Mouse (Mus musculus): ENCODE results near the gene Slc10a1. TPM values are rescaled to one million over a fixed set of nuclear protein-coding genes. Genes with fewer than 3 reads are reported as not detected.
"Not testable (repeated sequence)": the region's sequence is repeated elsewhere in the genome, so short reads cannot be mapped to it uniquely, and the experiment has no call there.

The Slc10a1 gene
- total and polyA plus RNA-seq, 2 experiments from 2014 or later, result not detected

GRCm38 (mm10) chr12:80948202-80948601, 20.3 kb downstream of the Slc10a1 start:
- no peak overlapping the region for H3K27ac ChIP-seq (ENCODE audit: low read depth, low read length)
- H3K9me3 ChIP-seq (ENCODE audit: low read length), result no peaks in the 10 kb centered on the region
- ATAC-seq (no peak), DNase-seq (no peak)
- no peaks in the 10 kb centered on the region for H3K27me3 ChIP-seq (ENCODE audit: insufficient read depth, low read length)
- H3K36me3 ChIP-seq (ENCODE audit: insufficient read depth), result peaks cover 47% of the 10 kb centered on the region
- TF ChIP-seq CTCF (IDR thresholded peaks at IDR 0.05; ENCODE audit: low read depth), result no peak
- no peaks in the 10 kb centered on the region for H3K4me1 ChIP-seq (ENCODE audit: insufficient read depth)
- no peak overlapping the region for H3K9ac ChIP-seq
- no peak overlapping the region for H3K4me3 ChIP-seq (ENCODE audit: low read depth, low read length)
- 94% methylated on average over 18 of the region's 18 CpGs for WGBS
- no peak overlapping the region for H3K4me2 ChIP-seq (ENCODE audit: low read depth)

- no peaks in the 10 kb centered on the region for H3K4me1 ChIP-seq (ENCODE audit: insufficient read depth)
- H3K27ac ChIP-seq (ENCODE audit: low read depth, low read length), result peak overlapping the region; percentile 99
- no peak for TF ChIP-seq CTCF (IDR thresholded peaks at IDR 0.05; ENCODE audit: low read depth)
- peak overlapping the region; percentile 98 for H3K9ac ChIP-seq
- ATAC-seq (peak; percentile 97), DNase-seq (peak; percentile 98)
- H3K9me3 ChIP-seq (ENCODE audit: low read length), result no peaks in the 10 kb centered on the region
- H3K27me3 ChIP-seq (ENCODE audit: insufficient read depth, low read length), result no peaks in the 10 kb centered on the region
- H3K4me2 ChIP-seq (ENCODE audit: low read depth), result peak overlapping the region; percentile 65
- H3K4me3 ChIP-seq (ENCODE audit: low read depth, low read length), result peak overlapping the region; percentile 100
- peaks cover 30% of the 10 kb centered on the region for H3K36me3 ChIP-seq (ENCODE audit: insufficient read depth)
- WGBS, result under 1% methylated on average over 47 of the region's 47 CpGs
These were observed 22.5 kb downstream of the Slc10a1 start for GRCm38 (mm10) chr12:80945996-80946355.

- peak within 1 kb of the TSS; percentile 65 for H3K4me2 ChIP-seq (ENCODE audit: low read depth)
- DNase-seq (peak; percentile 99), ATAC-seq (peak; percentile 91)
- no peaks in the 10 kb centered on the region for H3K9me3 ChIP-seq (ENCODE audit: low read length)
- peak within 1 kb of the TSS; percentile 98 for H3K9ac ChIP-seq
- WGBS, result under 1% methylated on average over 57 of the region's 57 CpGs
- no peaks in the 10 kb centered on the region for H3K4me1 ChIP-seq (ENCODE audit: insufficient read depth)
- peak within 1 kb of the TSS; percentile 99 for H3K27ac ChIP-seq (ENCODE audit: low read depth, low read length)
- H3K36me3 ChIP-seq (ENCODE audit: insufficient read depth), result peaks cover 25% of the 10 kb centered on the region
- TF ChIP-seq CTCF (IDR thresholded peaks at IDR 0.05; ENCODE audit: low read depth), result peak; percentile 67
- H3K27me3 ChIP-seq (ENCODE audit: insufficient read depth, low read length), result no peaks in the 10 kb centered on the region
- peak within 1 kb of the TSS; percentile 100 for H3K4me3 ChIP-seq (ENCODE audit: low read depth, low read length)
These were observed 23.0 kb downstream of the Slc10a1 start, which contains the start of gene Srsf5 for GRCm38 (mm10) chr12:80945334-80945995. Srsf5 (plus strand) TSS chr12:80945504.

GRCm38 (mm10) chr12:80944963-80945333, 23.6 kb downstream of the Slc10a1 start:
- Histone ChIP-seq H3K36me3 (ENCODE audit: insufficient read depth) (peaks cover 24% of the 10 kb centered on the region), H3K4me3 (ENCODE audit: low read depth, low read length) (peak overlapping the region; percentile 100), H3K9ac (peak overlapping the region; percentile 98), H3K27ac (ENCODE audit: low read depth, low read length) (peak overlapping the region; percentile 99; the same call in 1 of the 2 replicates), H3K4me2 (ENCODE audit: low read depth) (peak overlapping the region; percentile 42)
- not testable (repeated sequence) for DNase-seq; H3K4me1 ChIP-seq (ENCODE audit: insufficient read depth); H3K9me3 ChIP-seq (ENCODE audit: low read length); H3K27me3 ChIP-seq (ENCODE audit: insufficient read depth, low read length)
- under 1% methylated on average over 9 of the region's 9 CpGs for WGBS
- ATAC-seq, result peak; percentile 15; the same call in 1 of the 2 replicates

- TF ChIP-seq CTCF (IDR thresholded peaks at IDR 0.05; ENCODE audit: low read depth), result no peak
- no peak for ATAC-seq
These were observed 24.3 kb downstream of the Slc10a1 start for GRCm38 (mm10) chr12:80944204-80944603.

GRCm38 (mm10) chr12:80943395-80943794, 25.1 kb downstream of the Slc10a1 start:
- no peak for TF ChIP-seq CTCF (IDR thresholded peaks at IDR 0.05; ENCODE audit: low read depth)
- no peak overlapping the region for H3K9ac ChIP-seq
- H3K36me3 ChIP-seq (ENCODE audit: insufficient read depth), result peaks cover 12% of the 10 kb centered on the region
- H3K27ac ChIP-seq (ENCODE audit: low read depth, low read length), result no peak overlapping the region
- H3K4me3 ChIP-seq (ENCODE audit: low read depth, low read length), result no peak overlapping the region
- ATAC-seq (no peak), DNase-seq (no peak)
- H3K4me1 ChIP-seq (ENCODE audit: insufficient read depth), result no peaks in the 10 kb centered on the region
- no peaks in the 10 kb centered on the region for H3K9me3 ChIP-seq (ENCODE audit: low read length)
- 86% methylated on average over 3 of the region's 3 CpGs for WGBS
- no peak overlapping the region for H3K4me2 ChIP-seq (ENCODE audit: low read depth)
- H3K27me3 ChIP-seq (ENCODE audit: insufficient read depth, low read length), result no peaks in the 10 kb centered on the region

More at GRCm38 (mm10) chr12:80944204-80944603, 24.3 kb downstream of the Slc10a1 start:
- Histone ChIP-seq H3K27me3 (ENCODE audit: insufficient read depth, low read length) (no peaks in the 10 kb centered on the region), H3K4me3 (ENCODE audit: low read depth, low read length) (no peak overlapping the region), H3K4me2 (ENCODE audit: low read depth) (no peak overlapping the region), H3K36me3 (ENCODE audit: insufficient read depth) (peaks cover 18% of the 10 kb centered on the region), H3K27ac (ENCODE audit: low read depth, low read length) (no peak overlapping the region), H3K9me3 (ENCODE audit: low read length) (no peaks in the 10 kb centered on the region), H3K9ac (no peak overlapping the region), H3K4me1 (ENCODE audit: insufficient read depth) (no peaks in the 10 kb centered on the region)
- 94% methylated on average over 4 of the region's 4 CpGs for WGBS
- DNase-seq, result no peak

GRCm38 (mm10) chr12:80941886-80942285, 26.6 kb downstream of the Slc10a1 start:
- H3K4me1 ChIP-seq (ENCODE audit: insufficient read depth), result no peaks in the 10 kb centered on the region
- no peak for TF ChIP-seq CTCF (IDR thresholded peaks at IDR 0.05; ENCODE audit: low read depth)
- 96% methylated on average over 3 of the region's 3 CpGs for WGBS

More at GRCm38 (mm10) chr12:80941886-80942285, 26.6 kb downstream of the Slc10a1 start:
- Histone ChIP-seq H3K36me3 (ENCODE audit: insufficient read depth) (no peaks in the 10 kb centered on the region), H3K9ac (no peak overlapping the region), H3K27me3 (ENCODE audit: insufficient read depth, low read length) (no peaks in the 10 kb centered on the region), H3K27ac (ENCODE audit: low read depth, low read length) (no peak overlapping the region), H3K9me3 (ENCODE audit: low read length) (no peaks in the 10 kb centered on the region), H3K4me2 (ENCODE audit: low read depth) (no peak overlapping the region), H3K4me3 (ENCODE audit: low read depth, low read length) (no peak overlapping the region)
- ATAC-seq (no peak), DNase-seq (no peak)

All from forebrain, postnatal 0 days (tissue).